Mouse (Mus musculus): ENCODE measurements around the gene Cdk14. TPM values are rescaled to one million over a fixed set of nuclear protein-coding genes. Genes with fewer than 3 reads are reported as not detected.

Gene Cdk14
- polyA plus RNA-seq, 1 experiment, result 6.9 TPM

DNA sequence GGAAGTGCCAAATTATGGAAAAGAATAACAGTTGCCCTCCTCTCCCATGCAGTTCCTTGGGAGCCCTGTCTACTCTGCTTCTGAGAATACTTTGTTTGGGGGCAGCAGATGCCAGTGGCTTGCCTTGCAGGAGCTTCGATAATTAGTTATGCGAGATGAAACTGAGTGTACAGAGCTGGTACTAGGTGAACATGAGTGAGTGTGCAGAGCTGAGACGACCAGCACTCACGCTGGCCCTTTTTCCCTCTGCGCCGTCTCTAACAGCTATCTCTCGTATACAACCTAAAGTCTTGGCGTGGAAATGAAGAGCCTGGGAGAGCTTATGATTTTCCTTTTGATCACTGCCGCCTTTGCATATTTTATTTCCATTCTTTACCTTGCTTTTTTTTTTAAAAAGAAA is 558.5 kb downstream of the Cdk14 start:
- DNase-seq (ENCODE audit: low spot score), result no peak

DNA sequence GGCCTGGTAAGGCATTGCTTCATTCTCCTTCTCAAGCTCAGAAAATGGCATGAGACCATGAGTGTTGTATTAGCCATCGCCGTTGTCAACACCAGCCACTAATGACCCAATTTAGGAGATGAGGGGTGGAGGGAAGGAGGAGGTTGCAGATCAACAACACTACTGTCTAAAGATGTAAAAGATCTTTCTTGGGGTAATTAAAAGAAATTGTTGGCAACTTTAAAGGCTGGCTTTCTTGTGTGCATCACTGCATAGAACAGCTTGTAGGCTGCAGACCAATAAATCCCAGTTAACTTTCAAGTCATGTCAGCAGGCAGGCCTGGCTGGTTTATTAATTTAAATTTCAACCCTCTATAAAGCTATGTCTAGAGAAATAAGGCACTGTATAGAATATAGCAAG is 559.0 kb downstream of the Cdk14 start:
- no peak for DNase-seq (ENCODE audit: low spot score)

DNA sequence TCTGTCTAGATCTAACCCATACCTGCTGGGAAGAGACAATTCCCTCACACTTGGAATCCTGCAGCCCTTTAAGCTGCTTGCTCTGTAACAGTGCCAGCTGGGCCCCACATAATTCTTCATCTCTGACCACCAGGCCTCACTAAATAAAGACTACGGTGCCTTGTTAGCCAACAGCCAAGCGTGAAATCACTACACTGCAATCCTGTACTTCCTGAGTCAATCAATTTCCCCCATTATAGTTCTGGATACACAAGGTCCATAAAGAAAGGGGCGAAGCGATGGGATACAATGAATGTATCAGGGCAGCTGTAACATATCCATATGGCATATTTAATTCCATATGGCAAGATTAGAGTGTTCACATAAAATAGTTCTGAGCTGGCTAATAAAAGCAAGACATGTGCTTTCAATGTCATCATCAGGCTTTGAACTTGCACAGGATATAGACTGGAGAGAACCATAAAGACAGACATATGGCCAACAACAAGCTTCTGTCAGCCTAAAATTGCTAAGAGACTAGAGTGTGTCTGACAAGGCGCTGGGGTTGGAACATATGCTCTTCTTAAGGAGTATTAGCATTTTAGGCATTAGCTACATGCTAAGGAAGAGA is 562.0 kb downstream of the Cdk14 start:
- DNase-seq (ENCODE audit: low spot score), result no peak

DNA sequence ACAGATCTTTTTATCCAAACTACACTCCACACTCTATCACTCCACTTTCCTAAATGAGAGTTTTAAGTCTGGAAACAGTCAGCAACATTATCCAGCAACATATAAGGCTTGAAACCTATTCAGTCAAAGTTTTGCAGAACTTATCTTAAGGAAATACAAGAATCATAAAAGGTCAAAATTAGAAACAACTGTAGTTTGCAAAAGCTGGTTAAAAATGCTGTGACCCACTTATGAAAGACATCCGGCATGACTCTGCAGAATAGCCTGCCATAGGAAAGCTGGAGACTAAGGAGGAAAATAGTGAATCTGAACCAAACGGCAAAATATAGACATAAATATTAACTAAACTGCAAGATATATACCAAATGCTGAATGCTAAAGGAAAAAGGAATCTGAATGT is 566.6 kb downstream of the Cdk14 start:
- no peak for DNase-seq (ENCODE audit: low spot score)

DNA sequence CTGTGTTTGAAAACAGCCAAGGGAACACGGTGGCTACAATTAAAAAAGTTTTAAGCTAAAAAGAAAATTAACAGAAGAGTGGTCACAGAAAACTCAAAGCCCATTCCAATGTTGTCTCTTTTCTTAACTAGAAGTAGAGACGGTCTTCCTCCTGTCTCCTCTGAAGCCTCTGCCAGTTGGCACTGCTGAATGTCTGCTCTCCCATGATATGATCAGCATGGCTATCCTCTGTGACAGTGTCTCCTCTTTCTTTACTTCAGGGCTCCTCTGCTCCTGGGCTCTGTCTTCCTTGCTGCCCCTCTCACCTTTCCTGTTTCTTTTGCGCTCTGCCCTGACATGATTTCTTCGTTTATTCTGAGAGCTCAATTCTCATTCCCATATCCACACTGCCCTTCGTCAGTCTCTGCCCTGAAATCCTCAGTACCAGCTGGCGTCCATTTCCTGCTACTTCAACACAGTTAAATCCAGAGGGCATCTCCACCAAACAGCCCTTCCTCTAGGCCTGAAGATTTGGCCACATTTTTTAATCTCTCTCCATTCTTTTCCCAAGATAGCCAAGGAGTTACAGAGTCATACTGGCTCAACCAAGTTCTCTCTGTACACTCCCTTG is 567.3 kb downstream of the Cdk14 start:
- no peak for DNase-seq (ENCODE audit: low spot score)

DNA sequence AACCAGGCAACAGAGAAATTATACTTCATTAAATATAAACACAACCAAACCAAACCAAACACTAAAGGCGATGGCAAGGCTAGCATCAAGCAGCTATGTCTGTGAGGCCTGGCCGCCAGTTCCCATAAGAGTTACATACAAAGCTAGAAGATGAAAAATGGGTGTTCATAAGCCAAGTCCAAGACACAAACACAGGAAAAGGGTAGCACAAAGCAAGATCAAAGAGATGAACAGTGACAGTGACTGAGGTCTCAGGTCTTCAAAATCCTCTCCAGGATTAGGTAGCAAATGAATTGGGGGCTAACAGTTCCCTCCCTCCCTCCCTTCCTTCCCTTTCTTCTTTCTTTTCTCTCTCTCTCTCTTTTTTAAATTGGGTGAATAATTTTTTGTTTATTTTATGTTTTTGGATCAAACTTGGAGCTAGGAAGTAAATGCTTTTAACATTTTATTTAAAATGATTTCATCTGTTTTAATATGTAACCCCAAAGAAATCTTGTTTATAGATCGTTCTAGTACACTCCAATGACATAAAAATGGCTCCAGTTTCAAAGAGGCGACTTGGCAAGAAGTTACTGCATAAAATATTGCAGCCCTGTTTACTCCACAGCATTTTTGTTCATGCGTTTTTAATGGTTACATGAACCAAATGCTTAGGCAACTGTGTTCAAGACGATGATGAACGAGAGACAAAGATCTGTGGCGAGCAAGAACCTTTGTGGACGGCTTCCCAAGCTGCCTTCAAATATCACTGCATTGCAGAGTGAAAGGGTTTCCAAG is 568.0 kb downstream of the Cdk14 start:
- DNase-seq (ENCODE audit: low spot score), result no peak

DNA sequence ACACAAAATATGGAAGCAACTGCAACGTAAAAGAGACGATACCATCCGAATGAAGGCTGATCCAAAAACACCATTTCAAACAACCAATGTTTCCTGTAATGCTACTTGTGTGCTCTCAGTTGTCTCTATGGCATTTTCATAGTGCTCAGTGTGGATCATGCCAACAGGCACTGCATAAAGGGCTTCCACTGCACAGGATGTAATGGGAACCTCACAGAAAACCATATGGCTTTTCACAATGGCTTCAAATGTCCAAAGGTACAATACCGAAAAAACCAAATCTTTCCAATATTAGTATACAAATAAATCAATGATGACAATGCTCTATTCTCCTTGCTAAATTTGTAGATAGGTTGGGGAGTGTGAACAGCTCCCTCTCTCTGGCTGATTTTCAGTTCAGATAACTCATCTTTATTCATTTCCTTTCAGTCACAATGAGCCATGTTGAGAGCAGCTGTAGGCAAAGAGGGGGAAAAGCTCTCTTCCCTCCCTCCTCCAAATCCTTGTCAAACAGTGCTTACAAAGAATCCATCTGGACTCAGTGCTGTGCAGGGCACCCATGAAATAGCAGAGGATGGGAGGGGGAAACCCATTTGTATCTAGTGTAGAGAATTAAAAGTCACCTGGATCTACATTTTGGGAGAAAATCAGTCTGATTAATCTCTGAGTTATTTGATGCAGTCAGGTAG is 568.7 kb downstream of the Cdk14 start:
- DNase-seq (ENCODE audit: low spot score), result no peak

DNA sequence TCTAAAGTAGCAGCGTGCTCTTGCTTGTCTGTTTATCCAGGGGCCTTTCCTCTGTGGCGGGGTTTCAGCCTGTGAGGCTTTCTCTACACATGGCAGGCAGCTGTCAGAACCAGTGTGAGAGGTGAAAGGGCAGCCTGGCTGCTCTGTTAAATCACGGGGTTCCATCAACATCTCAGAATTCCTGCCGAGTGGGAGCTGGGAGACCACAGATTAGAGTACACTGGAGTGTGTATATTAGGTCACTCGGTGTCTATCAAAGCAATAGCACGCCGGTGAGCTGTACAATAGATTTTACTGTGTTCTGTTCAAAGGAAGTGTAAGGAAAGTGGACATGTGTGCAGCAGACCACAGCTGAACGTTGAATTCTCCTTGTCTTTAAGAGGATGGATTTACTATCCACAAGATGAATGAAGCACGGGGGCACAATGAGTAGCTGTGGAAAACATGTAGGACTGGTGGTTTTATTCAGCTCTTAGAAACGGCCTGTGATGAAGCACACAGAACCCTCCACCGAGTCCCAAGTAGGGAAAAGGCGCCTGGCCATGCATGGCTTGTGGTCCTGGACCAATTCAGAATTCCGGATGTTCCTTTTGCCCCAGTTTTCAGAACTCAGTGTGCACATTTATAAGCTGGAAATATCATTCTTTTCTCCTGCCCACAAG is 585.2 kb downstream of the Cdk14 start:
- DNase-seq (ENCODE audit: low spot score), result no peak

DNA sequence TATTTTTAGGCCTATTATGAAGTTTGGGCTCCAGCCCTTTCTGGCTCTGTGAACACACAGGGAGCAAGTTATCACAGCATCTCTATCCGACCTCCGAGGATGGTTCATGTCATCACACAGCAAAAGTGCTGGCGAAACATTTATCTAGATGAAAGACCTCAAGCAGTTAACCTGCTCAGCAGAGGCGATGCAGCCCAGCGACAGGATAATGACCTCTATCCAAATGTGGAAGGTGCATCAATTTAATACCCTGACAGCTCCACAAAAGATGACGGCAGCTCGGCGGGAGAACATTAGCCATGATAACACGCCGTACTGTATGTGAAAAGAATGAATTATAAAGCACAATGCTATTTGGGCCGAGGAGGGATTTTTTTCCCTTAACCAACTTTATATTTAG is 586.2 kb downstream of the Cdk14 start:
- no peak for DNase-seq (ENCODE audit: low spot score)

DNA sequence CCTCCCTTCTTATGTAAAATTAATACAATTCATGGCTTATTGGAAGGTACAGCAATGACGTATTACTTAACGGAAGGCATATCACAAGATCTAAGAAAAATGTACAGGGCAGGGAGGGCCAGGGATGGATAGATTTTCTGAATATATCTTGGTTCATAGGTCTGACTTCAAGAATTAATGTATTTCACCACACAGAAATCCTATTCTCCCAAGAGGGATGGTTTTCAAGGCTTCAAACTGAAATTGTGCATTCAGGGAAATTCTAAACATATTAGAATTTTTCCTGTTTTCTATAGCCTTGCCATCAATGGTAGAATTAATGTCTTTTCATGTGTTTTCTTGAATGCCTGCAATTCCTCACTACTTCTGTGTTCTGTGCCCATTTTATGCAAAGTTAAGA is 593.2 kb downstream of the Cdk14 start:
- no peak for DNase-seq (ENCODE audit: low spot score)

DNA sequence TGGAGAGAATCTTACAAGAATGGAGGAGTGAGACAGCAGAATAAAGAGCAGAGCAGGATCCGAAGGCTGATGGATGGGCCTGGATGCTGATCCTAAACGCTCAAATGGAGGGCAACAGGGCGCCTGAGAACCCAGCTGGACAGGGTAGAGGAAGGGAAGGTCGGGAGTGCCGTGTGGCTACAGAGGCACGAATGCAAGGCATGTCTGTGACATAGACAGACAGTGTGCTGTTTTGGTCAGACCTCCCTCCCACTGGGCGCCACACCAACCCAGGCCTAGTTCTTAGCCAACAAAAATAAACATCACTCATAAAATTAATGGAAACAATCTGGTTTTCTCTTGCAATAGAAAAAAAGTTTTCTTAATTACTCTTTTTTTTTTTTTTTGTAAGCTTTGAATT is 594.2 kb downstream of the Cdk14 start:
- no peak for DNase-seq (ENCODE audit: low spot score)

DNA sequence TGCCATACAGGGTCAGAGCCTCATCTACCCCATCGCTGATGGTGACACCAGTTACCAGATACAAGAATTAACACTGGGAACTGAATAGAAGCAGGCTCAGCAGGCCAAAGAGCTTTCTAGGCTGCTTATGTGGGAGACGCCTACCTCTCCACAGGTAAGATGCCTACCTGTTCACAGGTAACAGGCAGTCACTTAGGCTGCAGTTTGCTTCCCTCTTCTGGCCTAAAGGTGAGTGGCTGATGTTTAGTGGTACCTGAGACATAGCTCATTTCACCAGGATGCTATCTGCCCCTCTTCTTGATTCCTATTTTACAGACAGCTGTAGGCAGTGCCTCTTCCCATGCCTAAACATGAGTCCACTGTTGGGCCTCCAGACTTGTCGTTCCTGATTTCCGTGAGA is 595.0 kb downstream of the Cdk14 start:
- no peak for DNase-seq (ENCODE audit: low spot score)

DNA sequence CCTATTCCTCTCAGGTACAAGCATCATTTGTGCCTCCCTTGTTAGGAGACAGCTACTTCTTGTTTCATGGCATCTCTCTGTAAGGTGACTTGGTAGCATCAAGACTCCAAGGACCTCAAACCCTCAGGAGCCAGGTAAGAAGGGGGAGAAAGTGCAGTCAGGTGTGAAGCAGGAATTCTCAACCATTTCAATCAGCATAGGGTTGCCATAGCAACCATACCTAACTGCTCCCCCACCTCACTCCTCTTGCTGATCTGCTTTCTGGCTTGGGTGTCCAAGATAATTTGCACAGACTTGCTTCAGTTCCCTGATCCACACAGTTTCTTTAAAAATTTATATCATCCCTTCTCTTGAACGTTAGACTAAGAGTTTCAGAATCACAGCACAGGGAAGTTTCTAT is 595.9 kb downstream of the Cdk14 start:
- DNase-seq (ENCODE audit: low spot score), result no peak

DNA sequence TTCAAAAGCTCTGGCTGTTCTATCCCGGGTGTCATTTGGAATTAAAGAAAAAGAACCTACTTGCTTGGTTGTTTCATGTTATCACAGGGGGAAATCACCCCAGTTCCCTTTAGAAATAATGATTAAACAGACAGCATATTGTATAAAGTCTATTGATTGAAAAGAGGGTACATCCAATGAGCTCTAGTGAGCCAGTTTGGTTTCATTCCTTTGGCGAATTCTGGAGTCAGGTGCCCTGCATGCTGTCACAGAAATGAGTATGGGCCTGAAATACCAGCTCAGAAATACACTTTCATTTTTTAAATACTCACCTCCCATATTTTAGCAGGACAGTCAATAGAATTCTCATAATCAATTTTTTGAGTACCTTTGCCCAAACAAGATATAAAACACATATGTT is 598.1 kb downstream of the Cdk14 start:
- DNase-seq (ENCODE audit: low spot score), result no peak

DNA sequence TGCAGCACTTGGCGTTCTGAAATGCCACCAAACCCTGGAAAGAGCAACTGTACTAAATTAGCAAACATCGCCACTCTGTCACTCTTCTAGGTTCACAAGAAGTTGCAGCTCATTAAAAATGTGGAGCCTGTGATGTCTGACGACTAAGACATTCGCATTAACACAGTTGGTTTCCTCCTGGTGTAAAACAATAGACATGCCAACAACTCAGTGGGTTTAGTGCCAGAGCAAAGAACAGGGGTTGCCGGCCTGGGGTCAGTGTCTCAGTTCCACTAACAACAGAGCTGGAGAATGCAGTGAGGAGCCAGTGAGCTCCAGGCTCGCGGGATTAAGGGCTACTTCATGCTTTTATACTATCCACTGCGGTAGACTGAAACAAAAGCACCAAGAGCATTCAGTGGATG is 598.7 kb downstream of the Cdk14 start:
- no peak for DNase-seq (ENCODE audit: low spot score)

DNA sequence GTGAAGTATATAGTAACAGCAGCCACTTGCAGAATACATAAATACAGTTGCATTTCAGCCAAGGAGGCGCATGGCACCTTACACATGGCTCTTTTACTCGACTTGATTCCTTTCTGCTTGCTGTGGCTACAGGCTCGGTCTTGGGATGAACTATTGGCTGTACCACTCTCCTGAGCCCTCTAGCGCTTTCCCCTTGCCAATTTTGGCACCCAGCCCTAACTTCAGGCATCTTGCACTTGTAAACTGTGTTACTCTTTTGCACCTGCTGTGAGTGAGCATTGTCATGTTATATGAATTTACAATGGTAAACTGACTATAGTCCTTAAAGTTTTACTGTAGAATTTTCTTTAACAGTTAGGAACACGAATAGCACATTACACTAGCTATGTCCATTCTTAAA is 603.1 kb downstream of the Cdk14 start:
- DNase-seq (ENCODE audit: low spot score), result no peak

DNA sequence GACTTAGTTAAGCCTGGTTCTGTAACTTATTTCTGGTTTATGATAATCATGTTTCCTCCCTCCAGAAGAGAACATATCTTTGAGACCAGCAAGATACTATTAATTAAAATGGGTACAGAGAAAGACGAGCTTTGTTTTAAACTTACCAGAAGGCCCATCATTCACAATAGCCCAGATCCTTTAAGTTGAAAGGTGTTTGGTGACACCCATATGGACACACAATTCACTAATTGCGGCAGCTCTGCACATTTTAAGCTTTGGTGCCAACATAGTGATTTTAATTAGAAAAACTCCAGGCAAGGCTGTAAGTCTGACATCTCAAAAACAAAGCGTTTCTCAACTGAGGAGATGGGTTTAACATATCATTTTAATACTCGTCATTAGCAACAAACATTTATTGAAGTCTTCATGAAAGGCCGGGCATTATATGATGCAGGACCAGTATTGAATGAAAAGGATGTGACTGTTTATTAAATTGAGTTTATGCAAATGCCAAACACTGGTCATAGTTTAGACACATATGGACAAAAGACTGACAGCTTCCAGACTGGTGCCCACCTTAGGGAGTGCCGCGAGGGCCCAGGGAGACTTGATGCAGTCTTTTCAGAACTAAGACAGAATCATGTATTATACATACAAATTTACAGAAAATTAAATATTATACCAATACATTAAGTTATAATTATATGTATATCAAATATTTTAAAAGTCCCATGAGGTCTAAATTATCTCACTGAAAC is 605.5 kb downstream of the Cdk14 start:
- no peak for DNase-seq (ENCODE audit: low spot score)

DNA sequence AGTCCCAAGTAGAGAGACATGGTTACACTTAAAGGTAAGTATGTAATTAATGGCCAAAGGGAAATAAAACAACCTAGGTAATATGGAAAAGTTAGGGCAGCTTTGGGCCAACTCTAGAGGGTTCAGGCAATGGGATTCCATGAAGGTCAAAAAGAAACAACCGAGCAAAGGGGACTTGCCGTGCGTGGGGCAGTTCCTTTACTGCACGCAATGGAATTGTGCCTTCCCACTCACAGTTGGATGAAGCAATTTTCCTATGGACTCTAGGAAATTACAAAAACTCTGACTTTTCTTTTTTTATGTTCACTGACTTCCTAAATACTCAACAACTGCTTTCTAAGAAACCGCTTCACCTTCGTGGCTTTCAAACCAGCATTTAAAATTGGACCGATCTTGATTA is 606.8 kb downstream of the Cdk14 start:
- no peak for DNase-seq (ENCODE audit: low spot score)

DNA sequence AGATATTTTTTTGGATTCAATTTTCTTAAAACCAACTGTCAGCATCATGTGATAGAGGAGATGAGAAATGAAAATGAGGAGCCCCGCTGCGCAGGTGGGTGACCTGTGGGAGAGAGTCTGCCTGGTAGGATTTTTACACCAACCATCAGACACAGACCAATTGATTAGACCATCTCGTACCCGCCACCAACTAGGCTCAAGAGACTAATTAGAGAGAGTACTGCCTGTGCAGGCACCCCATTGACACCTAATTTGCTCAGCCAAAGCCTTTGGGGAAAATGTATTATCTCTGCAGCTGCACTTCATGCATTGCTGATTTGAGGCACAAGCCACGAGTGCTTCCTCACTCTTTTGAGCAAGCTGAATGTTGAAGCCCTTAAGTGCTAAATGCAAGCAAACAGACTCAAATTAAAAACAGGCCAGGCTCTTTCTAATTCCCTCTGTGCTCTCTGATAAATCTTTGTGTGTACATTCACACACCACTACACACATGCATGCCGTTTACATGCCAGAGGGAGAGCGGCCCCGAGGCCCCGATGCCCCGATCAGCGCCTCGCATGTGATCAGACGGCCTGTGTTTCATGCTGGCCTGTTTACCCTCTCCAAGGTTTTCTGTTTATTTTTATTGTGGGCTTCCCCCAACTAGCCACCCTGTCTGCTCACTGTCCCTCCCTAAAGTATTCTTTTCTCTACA is 607.9 kb downstream of the Cdk14 start:
- no peak for DNase-seq (ENCODE audit: low spot score)

DNA sequence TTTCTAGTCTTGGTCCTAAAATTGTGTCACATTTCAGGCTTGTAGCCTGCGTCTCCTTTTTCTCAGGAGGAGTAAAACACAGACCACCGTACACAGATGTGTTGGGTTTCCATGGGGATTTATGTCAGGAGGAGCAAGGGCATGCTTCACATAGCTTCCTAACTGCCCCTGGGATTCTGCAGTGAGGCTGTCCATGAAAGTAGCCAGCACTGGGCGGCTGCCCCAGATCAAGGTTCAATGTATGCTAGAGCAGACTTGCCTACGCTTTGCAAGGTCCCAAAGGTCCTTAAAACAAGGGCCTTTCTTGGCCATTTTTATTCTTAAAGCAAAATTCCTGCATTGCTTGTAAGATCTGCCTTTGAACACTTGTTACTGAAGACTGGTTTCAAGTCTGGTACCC is 614.9 kb downstream of the Cdk14 start:
- no peak for DNase-seq (ENCODE audit: low spot score)

DNA sequence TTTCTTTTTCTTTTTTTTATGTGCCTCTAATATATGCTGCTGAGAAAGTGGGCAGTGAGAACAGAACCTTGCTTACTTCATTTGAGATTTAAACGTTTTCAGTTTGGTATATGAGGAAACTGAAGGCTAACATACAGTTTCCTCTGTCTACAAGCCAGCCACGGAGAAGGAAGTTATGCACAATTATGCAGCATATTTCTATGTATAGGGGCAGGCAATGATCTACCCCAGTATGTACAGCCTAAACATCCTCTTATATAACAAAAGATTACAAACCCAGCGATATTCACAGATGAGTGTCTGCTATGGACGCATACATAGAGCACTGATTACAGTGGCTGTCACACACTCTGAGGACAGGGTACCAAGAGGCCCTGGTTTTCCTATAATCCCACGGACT is 616.4 kb downstream of the Cdk14 start:
- no peak for DNase-seq (ENCODE audit: low spot score)

Measured in urinary bladder, adult 2 months (tissue).